ENCODE assay signal across 1 mouse cellular context in the genomic region with DNA sequence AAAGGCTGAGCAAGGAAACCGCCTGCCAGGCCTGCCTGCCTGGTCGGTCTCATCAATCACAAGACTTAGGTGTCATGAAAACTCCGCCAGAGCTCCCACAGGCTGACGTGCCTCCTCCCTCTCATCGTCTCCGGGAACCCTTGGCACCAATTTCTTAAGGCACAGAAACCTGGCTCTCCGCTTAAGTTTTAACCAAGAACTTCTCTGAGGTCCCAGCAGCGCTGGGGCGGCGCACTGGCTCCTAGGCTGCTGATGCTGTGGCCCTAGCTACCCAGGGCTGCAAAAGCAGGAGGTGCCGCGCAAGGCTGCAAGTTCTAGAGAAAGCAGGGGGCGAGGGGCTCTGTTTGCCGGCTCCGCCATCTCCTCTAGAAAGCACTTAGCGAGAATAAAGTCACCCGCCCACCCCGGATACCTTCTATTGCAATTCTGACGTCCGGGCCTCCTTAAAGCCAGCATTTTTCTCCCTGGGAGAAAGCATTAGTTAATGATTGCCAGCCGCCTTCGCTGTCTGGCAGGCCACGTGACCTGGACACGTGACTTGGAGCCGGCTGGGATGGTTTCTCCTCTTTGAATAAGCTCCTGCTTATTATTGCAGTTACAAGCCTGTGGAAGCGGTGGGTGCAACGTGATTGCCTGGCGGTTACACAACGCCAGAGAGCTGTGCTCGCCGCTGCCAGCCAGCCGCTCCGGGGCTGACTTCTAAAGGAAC.
TF ChIP-seq lines count a peak whose summit lies in the region.

A gene (minus strand): TSS at position 442 of the 709 bp plus-strand sequence.

TF ChIP-seq in MEL, 35 proteins besides CTCF, POLR2A, EP300 and RAD21 (continued from another document):
- no peak for TF ChIP-seq GABPA (IDR thresholded peaks at IDR 0.05; ENCODE audit: low read depth, low read length)
- no peak for TF ChIP-seq UBTF (IDR thresholded peaks at IDR 0.05; ENCODE audit: borderline replicate concordance, insufficient read depth, low read depth, low read length)
- no peak for TF ChIP-seq E2F4 (IDR thresholded peaks at IDR 0.05; ENCODE audit: borderline replicate concordance, low read depth, low read length)
